Mouse (Mus musculus) ovary, postnatal 14 days (tissue): ENCODE measurements around the gene Pygo1.

Source experiments
- DNase-seq: peaks from one replicate; pipeline ENCODE4 v3.0.0; 2022; ENCODE audit warnings: low spot score

The Pygo1 gene

DNA sequence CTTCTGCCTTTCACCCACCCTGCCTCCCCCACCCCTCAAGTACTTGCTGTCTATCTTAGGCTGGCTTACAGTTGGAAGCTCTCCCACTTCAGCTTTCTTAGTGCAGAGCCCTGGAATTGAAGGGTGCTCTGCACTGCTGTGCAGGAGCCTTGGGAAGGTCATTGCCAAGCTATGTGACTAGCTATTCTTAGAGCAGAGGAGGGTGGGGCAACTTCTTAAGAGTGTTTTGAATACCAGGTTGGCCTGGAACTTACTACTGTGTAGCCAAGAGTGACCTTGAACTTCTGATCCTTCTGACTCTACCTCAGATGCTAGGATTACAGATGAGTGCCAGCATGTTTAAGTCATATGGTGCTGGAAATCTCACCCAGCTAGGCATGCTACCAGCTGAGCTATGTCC, 70.7 kb downstream of the Pygo1 start:
- no peak for DNase-seq

DNA sequence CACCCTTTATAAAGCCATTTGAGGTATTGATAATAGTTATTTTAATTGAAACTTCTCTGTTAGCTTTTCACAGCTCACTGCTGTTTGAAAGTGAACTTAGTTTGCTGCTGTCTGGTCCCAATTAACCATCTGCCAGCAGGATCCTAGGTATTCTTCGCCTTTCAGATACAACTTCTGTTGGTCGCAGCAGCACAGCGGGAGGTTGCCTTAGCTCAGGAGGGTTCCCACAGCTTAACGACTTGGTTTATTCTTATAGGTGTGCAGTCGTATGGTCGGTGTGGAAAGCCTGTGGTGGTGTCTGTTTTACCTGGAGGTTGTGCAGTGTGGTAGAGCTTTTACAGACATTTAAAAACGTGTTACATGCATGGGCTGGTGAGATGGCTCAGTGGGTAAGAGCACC, 71.4 kb downstream of the Pygo1 start:
- no peak for DNase-seq

DNA sequence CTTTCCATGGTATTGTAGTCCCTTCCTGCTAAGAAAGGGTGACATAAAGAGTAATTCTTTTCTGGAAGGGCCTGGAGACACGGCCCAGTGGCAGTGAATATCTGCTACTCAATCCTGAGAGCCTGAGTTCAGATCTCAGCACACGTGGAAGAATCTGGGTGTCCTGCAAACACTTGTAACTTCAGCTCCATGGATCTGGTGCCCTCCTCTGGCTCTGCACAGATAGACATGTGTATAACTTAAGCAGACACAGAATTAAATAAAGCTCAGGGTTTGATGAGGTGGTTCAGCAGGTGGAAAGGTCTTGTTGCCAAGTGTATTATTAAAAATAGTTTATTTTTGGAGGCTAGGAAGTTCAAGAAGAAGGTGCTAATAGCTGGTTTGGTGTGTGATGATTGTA, 75.0 kb downstream of the Pygo1 start:
- DNase-seq = no peak

DNA sequence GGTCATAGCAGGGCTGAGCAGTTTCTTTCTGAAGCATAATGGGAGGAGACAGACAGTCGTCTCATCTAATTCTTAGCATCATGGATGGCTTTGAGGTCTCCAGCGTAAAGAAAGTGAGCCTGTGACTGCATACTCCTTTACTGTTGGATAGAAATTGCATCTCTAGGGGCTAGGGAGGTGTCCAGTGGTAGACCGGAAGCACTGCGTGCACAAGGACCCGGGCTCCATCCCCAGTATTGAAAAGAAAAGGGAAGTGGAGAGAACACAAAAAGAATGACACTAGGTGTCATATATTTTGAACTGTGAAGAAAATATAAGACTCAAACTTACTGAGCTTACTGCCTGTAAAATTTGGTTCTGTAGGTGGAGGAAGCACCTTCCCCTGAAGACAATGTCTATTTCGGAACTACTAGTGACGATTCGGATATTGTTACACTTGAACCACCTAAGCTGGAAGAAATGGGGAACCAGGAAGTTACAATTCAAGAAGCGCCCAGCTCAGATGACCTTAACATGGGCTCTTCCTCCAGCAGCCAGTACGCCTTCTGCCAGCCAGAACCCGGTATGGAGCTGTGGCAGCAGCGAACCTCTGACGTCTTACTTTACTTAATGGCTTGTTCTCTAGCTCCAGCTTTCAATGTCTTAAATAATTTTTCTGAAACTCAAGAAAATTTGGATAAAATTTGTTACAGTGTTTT, 76.0 kb downstream of the Pygo1 start:
- DNase-seq = no peak
